Mouse (Mus musculus) cerebellum, postnatal 14 days (tissue): Measurements from ENCODE around the gene Fam83e.

ENCODE experiments used
- DNase-seq, 2 experiments: peaks; one replicate each; pipeline ENCODE4 v3.0.0; 2021; ENCODE audit warnings: mixed read lengths in 2 of 2

Fam83e gene

GRCm38 (mm10) chr7:45742338-45742737 lies 21.3 kb downstream of the Fam83e start:
- DNase-seq: peak; percentile 53 to 80

- peak; percentile 85 to 97 for DNase-seq
Measured at GRCm38 (mm10) chr7:45744387-45744786, 23.4 kb downstream of the Fam83e start.

GRCm38 (mm10) chr7:45746518-45746917 lies 25.5 kb downstream of the Fam83e start:
- no peak for DNase-seq

- no peak for DNase-seq
Measured at GRCm38 (mm10) chr7:45747450-45747849, 26.4 kb downstream of the Fam83e start.

GRCm38 (mm10) chr7:45748110-45748509 lies 27.1 kb downstream of the Fam83e start:
- DNase-seq: no peak

- DNase-seq: no peak
Measured at GRCm38 (mm10) chr7:45749401-45749800, 28.4 kb downstream of the Fam83e start.

GRCm38 (mm10) chr7:45750162-45750561 lies 29.1 kb downstream of the Fam83e start:
- no peak for DNase-seq

- DNase-seq: no peak
Measured at GRCm38 (mm10) chr7:45755703-45756102, 34.7 kb downstream of the Fam83e start.

- DNase-seq: no peak
Measured at GRCm38 (mm10) chr7:45759400-45759799, 38.4 kb downstream of the Fam83e start.

- no peak for DNase-seq
Measured at GRCm38 (mm10) chr7:45760151-45760550, 39.1 kb downstream of the Fam83e start.

- no peak for DNase-seq
Measured at GRCm38 (mm10) chr7:45765995-45766394, 45.0 kb downstream of the Fam83e start.

GRCm38 (mm10) chr7:45766764-45767163 lies 45.8 kb downstream of the Fam83e start:
- no peak for DNase-seq

- no peak for DNase-seq
Measured at GRCm38 (mm10) chr7:45767500-45767899, 46.5 kb downstream of the Fam83e start.

GRCm38 (mm10) chr7:45770427-45771082 lies 49.5 kb downstream of the Fam83e start:
- no peak for DNase-seq

- no peak for DNase-seq
Measured at GRCm38 (mm10) chr7:45771101-45771500, 50.1 kb downstream of the Fam83e start.

GRCm38 (mm10) chr7:45775237-45775636 lies 54.2 kb downstream of the Fam83e start:
- no peak for DNase-seq
